Mouse (Mus musculus) left cerebral cortex, adult 2 months (tissue): Measurements from ENCODE around the gene Dmtf1. TPM values are rescaled to one million over a fixed set of nuclear protein-coding genes. Genes with fewer than 3 reads are reported as not detected.
"Not testable (repeated sequence)": the region's sequence is repeated elsewhere in the genome, so short reads cannot be mapped to it uniquely, and the experiment has no call there.

Experiments used
- DNase-seq, 2 experiments: peaks; one replicate each; pipeline ENCODE4 v3.0.0; 2021 to 2022; ENCODE audit warnings: low spot score in 2 of 2, mixed read lengths in 1 of 2; ENCODE audit errors: extremely low spot score in 1 of 2
- H3K27ac ChIP-seq: fragments of 200-600 bp; 2 replicates; pipeline ENCODE4 v1.8.1; 2022
- H3K4me3 ChIP-seq: fragments of 200-600 bp; 2 replicates; pipeline ENCODE4 v1.8.1; 2022
- CTCF ChIP-seq: fragments of 200-600 bp; IDR thresholded peaks from 2 replicates; pipeline ENCODE4 v1.8.1; 2022; ENCODE audit warnings: antibody characterized with exemption, mild to moderate bottlenecking, moderate library complexity
- intact Hi-C: fragments of 180-260 bp; cut with DNase I; formaldehyde crosslinking; loops from one replicate; pipeline ENCODE4 v1.15.1; 2025
- long read RNA-seq, 2 experiments: library from polyadenylated mRNA; stranded (forward); transcript quantifications; one replicate each; pipeline ENCODE4 v2.0.0; 2021; ENCODE audit warnings: borderline mapping rate in 2 of 2
- total RNA-seq, 2 experiments: library from RNA; stranded (reverse); gene quantifications; 2 replicates each; pipeline ENCODE4 v1.2.3; 2021

The Dmtf1 gene
- 10 to 100 TPM; 57.2 to 60.4 TPM for total RNA-seq
- long read RNA-seq, experiment 1, transcript Dmtf1-202 (17 exons, 3,498 nt) = minor isoform, 19 of 84 reads
- long read RNA-seq, experiment 1, transcript Dmtf1-201 (18 exons, 3,806 nt) = major isoform, 32 of 84 reads
- long read RNA-seq, experiment 1, partial matches to known transcripts = 5 of 84 reads
- long read RNA-seq, experiment 1, other reads (novel, unspliced or antisense) = 26 of 84 reads
- long read RNA-seq, experiment 2, transcript Dmtf1-201 (18 exons, 3,806 nt) = major isoform, 10 of 57 reads
- long read RNA-seq, experiment 2, transcript Dmtf1-202 (17 exons, 3,498 nt) = minor isoform, 9 of 57 reads
- long read RNA-seq, experiment 2, partial matches to known transcripts = 2 of 57 reads
- long read RNA-seq, experiment 2, other reads (novel, unspliced or antisense) = 36 of 57 reads

- H3K27ac ChIP-seq = peak within 1 kb of the TSS; percentile 97
- no peak for TF ChIP-seq CTCF
- peak; percentile 89 to 90 for DNase-seq
- peak within 1 kb of the TSS; percentile 79 for H3K4me3 ChIP-seq
- intact Hi-C loops = loop anchor here (2.0 to 10.0 kb wide), 4 partner anchors 105 to 1473 kb away; partner anchors contain the start of genes 9330182L06Rik, Dbf4 and Slc25a40
Observed at GRCm38 (mm10) chr5:9161456-9162041, at the start of gene Dmtf1. Gene Dmtf1 (minus strand): TSS chr5:9161776.

- H3K4me3 ChIP-seq = no peak overlapping the region
- DNase-seq = no peak
- intact Hi-C loops = no loop called here
- no peak for TF ChIP-seq CTCF
- no peak overlapping the region for H3K27ac ChIP-seq
Observed at GRCm38 (mm10) chr5:9186467-9186866, 24.9 kb upstream of the Dmtf1 start.

GRCm38 (mm10) chr5:9173295-9173694, 11.7 kb upstream of the Dmtf1 start:
- no peak overlapping the region for H3K4me3 ChIP-seq
- no peak for DNase-seq
- intact Hi-C loops = no loop called here
- no peak for TF ChIP-seq CTCF
- H3K27ac ChIP-seq = no peak overlapping the region

- intact Hi-C loops = loop anchor here (1.0 to 10.0 kb wide), 3 partner anchors 258 to 1465 kb away; no protein-coding TSS in a partner anchor
Observed at GRCm38 (mm10) chr5:9169328-9170005, 7.9 kb upstream of the Dmtf1 start.

GRCm38 (mm10) chr5:9166366-9166765, 4.8 kb upstream of the Dmtf1 start:
- TF ChIP-seq CTCF = no peak
- intact Hi-C loops = loop anchor here (10.0 kb wide), 2 partner anchors 1398 to 1468 kb away; no protein-coding TSS in a partner anchor
- H3K4me3 ChIP-seq = no peak overlapping the region

More at GRCm38 (mm10) chr5:9169328-9170005, 7.9 kb upstream of the Dmtf1 start:
- TF ChIP-seq CTCF = peak; percentile 63
- not testable (repeated sequence) for DNase-seq, H3K27ac ChIP-seq, H3K4me3 ChIP-seq

GRCm38 (mm10) chr5:9165151-9165550, 3.6 kb upstream of the Dmtf1 start:
- H3K4me3 ChIP-seq, DNase-seq, H3K27ac ChIP-seq: not testable (repeated sequence)
- intact Hi-C loops = loop anchor here (10.0 kb wide), 2 partner anchors 1400 to 1470 kb away; no protein-coding TSS in a partner anchor

More at GRCm38 (mm10) chr5:9166366-9166765, 4.8 kb upstream of the Dmtf1 start:
- H3K27ac ChIP-seq = no peak overlapping the region
- no peak for DNase-seq

- H3K27ac ChIP-seq = no peak overlapping the region
- no peak for TF ChIP-seq CTCF
- no peak overlapping the region for H3K4me3 ChIP-seq
- DNase-seq = no peak
- intact Hi-C loops = loop anchor here (5.0 to 10.0 kb wide), 3 partner anchors 741 to 1471 kb away; partner anchors contain the start of genes Dbf4 and Slc25a40
Observed at GRCm38 (mm10) chr5:9163411-9163810, 1.8 kb upstream of the Dmtf1 start.

GRCm38 (mm10) chr5:9162088-9162487, 512 bp upstream of the Dmtf1 start:
- no peak for DNase-seq

GRCm38 (mm10) chr5:9160831-9161455, 633 bp downstream of the Dmtf1 start:
- intact Hi-C loops = loop anchor here (2.0 to 10.0 kb wide), 4 partner anchors 106 to 1474 kb away; partner anchors contain the start of genes 9330182L06Rik, Dbf4 and Slc25a40
- no peak for TF ChIP-seq CTCF
- peak in 1 of 2 experiments; percentile 26 for DNase-seq
- H3K4me3 ChIP-seq = peak overlapping the region; percentile 79
- peak overlapping the region; percentile 96 for H3K27ac ChIP-seq

More at GRCm38 (mm10) chr5:9162088-9162487, 512 bp upstream of the Dmtf1 start:
- no peak for TF ChIP-seq CTCF
- intact Hi-C loops = loop anchor here (5.0 to 10.0 kb wide), 3 partner anchors 740 to 1473 kb away; partner anchors contain the start of genes Dbf4 and Slc25a40
- H3K27ac ChIP-seq = peak overlapping the region; percentile 97
- peak overlapping the region; percentile 79 for H3K4me3 ChIP-seq

- DNase-seq = no peak
- Histone ChIP-seq H3K27ac (no peak overlapping the region), H3K4me3 (no peak overlapping the region)
- intact Hi-C loops = no loop called here
- TF ChIP-seq CTCF = no peak
Observed at GRCm38 (mm10) chr5:9157336-9157735, 4.2 kb downstream of the Dmtf1 start.

- intact Hi-C loops = no loop called here
- H3K4me3 ChIP-seq = no peak overlapping the region
- DNase-seq = no peak
- no peak for TF ChIP-seq CTCF
- H3K27ac ChIP-seq = no peak overlapping the region
Observed at GRCm38 (mm10) chr5:9156746-9157145, 4.8 kb downstream of the Dmtf1 start.
